Mouse (Mus musculus) cortical plate, adult 2 months (tissue): ENCODE measurements around the gene Ctnnbl1. TPM values are rescaled to one million over a fixed set of nuclear protein-coding genes. Genes with fewer than 3 reads are reported as not detected.

Source experiments
- H3K27ac ChIP-seq: fragments of 200-500 bp; 2 replicates; pipeline ENCODE4 v1.5.1; 2012; ENCODE audit warnings: low read length, control low read depth, inconsistent platforms; ENCODE audit not compliant: insufficient read depth
- H3K4me1 ChIP-seq: fragments of 200-500 bp; 2 replicates; pipeline ENCODE4 v1.6.1; 2011; ENCODE audit warnings: low read length; ENCODE audit not compliant: control insufficient read depth, insufficient read depth
- H3K4me3 ChIP-seq: fragments of 200-500 bp; 2 replicates; pipeline ENCODE4 v1.5.1; 2011; ENCODE audit warnings: mild to moderate bottlenecking, low read length, control low read depth; ENCODE audit not compliant: insufficient read depth
- CTCF ChIP-seq: fragments of 200-500 bp; IDR thresholded peaks from 2 replicates; pipeline ENCODE4 v1.5.1; 2011; ENCODE audit warnings: mild to moderate bottlenecking, control low read depth, low read length; ENCODE audit not compliant: insufficient read depth; ENCODE audit errors: extremely low read depth
- POLR2A ChIP-seq: fragments of 200-500 bp; IDR thresholded peaks from 2 replicates; pipeline ENCODE4 v1.6.1; 2011; ENCODE audit warnings: mild to moderate bottlenecking, low read length, control low read depth; ENCODE audit not compliant: insufficient read depth; ENCODE audit errors: extremely low read depth
- polyA plus RNA-seq: library from polyadenylated mRNA; depleted of rRNA; stranded (reverse); fragments of >200 nt; gene quantifications from 2 replicates; pipeline ENCODE4 v1.2.3, GENCODE M21; 2012; rRNA removed

The Ctnnbl1 gene
- polyA plus RNA-seq, 1 experiment: 25.8 TPM

DNA sequence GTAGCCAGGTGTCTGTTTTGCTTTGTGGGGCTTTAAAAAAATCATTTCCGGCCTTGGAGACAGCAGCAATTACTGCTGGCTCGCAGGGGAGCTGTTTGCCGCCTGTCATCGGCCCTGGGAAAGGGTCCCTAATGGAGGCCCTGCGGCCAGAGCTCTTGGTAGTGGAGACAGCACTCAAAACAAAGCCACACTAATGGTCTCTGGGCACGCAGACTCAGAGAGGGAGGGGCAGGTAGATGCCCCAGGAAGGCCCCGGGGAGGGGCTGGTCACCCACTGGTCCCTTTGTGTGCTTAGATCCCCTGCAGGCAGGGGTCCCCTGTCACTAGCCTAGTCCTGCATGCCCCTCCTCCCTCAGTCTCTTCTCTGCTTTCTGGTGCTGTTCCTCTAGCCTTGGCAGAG, 186.2 kb downstream of the Ctnnbl1 start:
- Histone ChIP-seq H3K27ac (no peak overlapping the region), H3K4me3 (no peak overlapping the region), H3K4me1 (peaks cover 10% of the 10 kb centered on the region)
- no peak for TF ChIP-seq CTCF
- no peak for TF ChIP-seq POLR2A

- H3K4me1 ChIP-seq: peaks cover 10% of the 10 kb centered on the region
- TF ChIP-seq POLR2A (no peak), CTCF (no peak)
- no peak overlapping the region for H3K27ac ChIP-seq
- no peak overlapping the region for H3K4me3 ChIP-seq
These were observed 187.3 kb downstream of the Ctnnbl1 start for GRCm38 (mm10) chr2:157924504-157924903.

GRCm38 (mm10) chr2:157926502-157926901, 189.3 kb downstream of the Ctnnbl1 start:
- TF ChIP-seq CTCF (no peak), POLR2A (no peak)
- Histone ChIP-seq H3K4me1 (peaks cover 8% of the 10 kb centered on the region), H3K27ac (no peak overlapping the region), H3K4me3 (no peak overlapping the region)

DNA sequence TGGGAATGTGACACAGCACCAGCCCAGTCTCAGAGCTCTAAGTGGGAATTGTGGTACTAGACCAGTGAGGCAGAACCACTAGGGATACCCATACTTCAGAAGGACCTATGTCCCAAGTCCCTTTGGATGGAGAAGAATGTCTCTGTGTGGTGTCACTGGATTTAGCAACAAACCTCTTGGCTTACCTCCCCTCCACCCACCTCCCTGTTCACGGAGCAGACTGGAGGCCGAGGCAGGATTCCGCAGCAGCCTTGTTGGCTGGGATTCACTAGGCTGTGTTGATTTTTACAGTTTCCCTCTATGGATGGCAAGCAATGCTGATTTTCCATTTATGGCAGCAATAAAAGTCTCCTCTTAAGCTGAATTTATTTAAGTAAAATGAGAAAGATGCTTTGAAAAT, 189.7 kb downstream of the Ctnnbl1 start:
- no peak overlapping the region for H3K27ac ChIP-seq
- peaks cover 8% of the 10 kb centered on the region for H3K4me1 ChIP-seq
- TF ChIP-seq CTCF (no peak), POLR2A (no peak)
- no peak overlapping the region for H3K4me3 ChIP-seq

- peaks cover 8% of the 10 kb centered on the region for H3K4me1 ChIP-seq
- H3K4me3 ChIP-seq: no peak overlapping the region
- no peak overlapping the region; the same call in 1 of the 2 replicates for H3K27ac ChIP-seq
- TF ChIP-seq CTCF (no peak), POLR2A (no peak)
These were observed 190.2 kb downstream of the Ctnnbl1 start for GRCm38 (mm10) chr2:157927397-157927796.

DNA sequence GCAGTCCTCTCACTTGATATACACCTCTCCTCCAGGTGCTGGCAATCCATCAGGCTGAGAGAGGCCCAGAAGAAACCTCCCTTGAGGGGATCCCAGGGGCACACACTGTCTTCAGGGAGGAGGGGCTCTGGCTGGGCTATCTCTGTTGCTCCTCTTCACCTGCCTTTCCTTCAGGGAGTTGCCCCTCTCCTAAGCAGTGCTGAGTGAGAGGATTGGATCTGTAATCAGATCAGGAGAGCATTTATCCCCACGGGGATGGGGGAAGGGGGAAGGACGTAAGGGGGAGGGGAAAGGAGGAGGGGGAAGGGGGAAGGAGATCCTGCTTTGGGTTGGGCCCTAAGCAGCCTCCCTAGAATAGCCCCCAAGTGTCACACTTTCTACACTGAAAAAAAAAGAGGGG, 190.6 kb downstream of the Ctnnbl1 start:
- peaks cover 8% of the 10 kb centered on the region for H3K4me1 ChIP-seq
- TF ChIP-seq CTCF: no peak
- no peak for TF ChIP-seq POLR2A
- no peak overlapping the region; the same call in 1 of the 2 replicates for H3K27ac ChIP-seq
- no peak overlapping the region for H3K4me3 ChIP-seq

DNA sequence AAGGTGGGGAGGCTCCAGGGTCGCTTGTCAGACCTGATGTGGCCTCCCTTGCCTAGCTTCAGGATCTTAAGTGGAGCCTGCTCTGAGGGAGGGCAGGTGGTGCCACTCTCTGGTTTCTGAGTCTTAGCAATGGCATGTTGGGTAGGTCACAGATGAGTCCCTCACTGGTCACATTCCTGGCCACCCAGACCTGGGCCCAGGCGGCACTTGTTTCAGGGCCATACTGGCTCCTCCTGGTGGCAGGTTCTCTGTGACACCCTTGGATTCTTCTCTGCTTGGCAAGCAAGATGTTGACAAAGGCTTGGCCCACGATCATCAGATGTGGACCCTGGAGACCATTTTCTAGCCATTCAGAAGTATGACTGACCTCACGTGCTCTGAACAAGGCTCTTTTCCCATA, 195.5 kb downstream of the Ctnnbl1 start:
- Histone ChIP-seq H3K4me1 (0 out of 2 replicates have a peak, but pooled peaks cover 1% of the 10 kb centered on the region), H3K27ac (no peak overlapping the region), H3K4me3 (no peak overlapping the region)
- TF ChIP-seq POLR2A: no peak
- TF ChIP-seq CTCF: no peak

DNA sequence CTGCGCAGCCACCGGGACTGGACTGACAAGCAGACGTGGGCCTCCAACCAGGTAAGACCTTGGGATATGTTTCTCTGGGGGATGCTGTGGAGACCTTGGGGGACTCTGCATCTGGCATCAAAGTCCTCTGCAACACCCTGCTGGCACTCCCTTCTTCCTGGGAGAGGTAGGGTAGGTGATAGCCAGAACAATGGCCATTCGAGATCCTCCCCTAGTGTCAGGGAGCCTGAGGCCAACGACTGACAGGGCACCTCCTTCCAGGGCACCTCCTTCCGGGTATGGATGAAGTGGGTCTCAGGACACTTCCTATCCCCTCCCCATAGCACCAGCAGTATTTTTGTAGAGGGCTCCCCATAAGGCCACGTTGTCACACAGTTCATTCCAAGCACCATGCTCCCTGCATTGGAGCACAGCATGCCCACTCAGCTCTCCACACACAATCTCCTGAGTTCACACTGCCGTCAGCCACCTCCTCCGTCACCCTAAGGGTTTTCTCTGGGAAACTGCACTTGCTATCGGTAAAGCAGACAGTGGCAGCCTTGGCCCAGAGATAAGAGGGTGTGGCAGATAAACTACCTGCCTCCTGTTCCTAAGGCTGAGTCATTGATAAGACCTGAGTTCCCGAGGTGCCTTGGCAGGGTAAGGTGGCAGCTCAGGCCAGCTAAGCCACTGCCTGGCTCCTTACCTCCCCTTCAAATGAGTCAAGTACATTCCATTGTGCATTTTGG, 198.4 kb downstream of the Ctnnbl1 start:
- Histone ChIP-seq H3K27ac (no peak overlapping the region), H3K4me3 (no peak overlapping the region), H3K4me1 (no peaks in the 10 kb centered on the region)
- TF ChIP-seq POLR2A: no peak
- TF ChIP-seq CTCF: no peak

GRCm38 (mm10) chr2:157936676-157937075, 199.5 kb downstream of the Ctnnbl1 start:
- TF ChIP-seq POLR2A (no peak), CTCF (no peak)
- Histone ChIP-seq H3K4me1 (no peaks in the 10 kb centered on the region), H3K4me3 (no peak overlapping the region), H3K27ac (no peak overlapping the region)

DNA sequence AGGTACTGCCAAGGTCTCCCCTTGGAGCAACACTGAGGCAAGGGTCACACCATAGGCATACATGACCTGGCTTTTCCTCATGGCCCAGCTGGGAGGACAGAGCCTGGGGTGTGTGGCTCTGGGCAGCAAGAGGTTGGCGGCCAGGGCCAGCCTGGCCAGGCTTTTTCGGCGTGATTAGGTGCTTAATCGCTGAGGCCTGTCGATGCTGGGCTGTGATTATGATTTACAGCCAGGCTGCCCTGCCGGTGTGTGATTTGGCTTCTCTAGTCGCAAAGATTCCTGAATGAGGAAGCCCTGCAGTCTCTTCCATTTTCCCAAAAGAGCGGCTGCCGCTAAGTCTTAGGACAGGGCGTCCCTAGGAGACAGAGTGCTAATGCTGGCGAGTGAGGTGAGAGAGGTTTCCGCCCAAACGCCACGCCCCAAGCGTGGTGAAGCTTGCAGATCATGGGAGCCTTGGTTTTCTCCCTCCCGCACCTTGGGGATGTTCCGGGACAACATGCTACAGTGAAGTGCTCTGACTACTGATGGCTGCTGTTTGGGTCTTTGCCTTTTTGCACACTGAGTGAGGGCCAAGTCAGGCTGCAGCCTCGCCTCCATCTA, 203.5 kb downstream of the Ctnnbl1 start:
- no peak for TF ChIP-seq CTCF
- TF ChIP-seq POLR2A: no peak
- Histone ChIP-seq H3K27ac (no peak overlapping the region), H3K4me1 (no peaks in the 10 kb centered on the region), H3K4me3 (no peak overlapping the region)

Other genes with a start within 250 kb of the Ctnnbl1 start
- gene Nnat, start 177.3 kb upstream of the Ctnnbl1 start, polyA plus RNA-seq: 194 and 257 TPM in 2 replicates
- gene Blcap, start 166.1 kb upstream of the Ctnnbl1 start, polyA plus RNA-seq: 84.2 and 89.1 TPM in 2 replicates
- gene Vstm2l, start 177.3 kb downstream of the Ctnnbl1 start, polyA plus RNA-seq: 58.6 and 65.1 TPM in 2 replicates